Mouse (Mus musculus) fat pad, adult 2 months (tissue): ENCODE data around the gene Pgpep1l.

Experiments used
- DNase-seq: peaks from one replicate; pipeline ENCODE4 v3.0.0-alpha.2; 2011; ENCODE audit warnings: low read depth, low spot score; ENCODE audit errors: extremely low read depth

Pgpep1l gene

GRCm38 (mm10) chr7:68263346-68264027, 546 bp downstream of the Pgpep1l start:
- DNase-seq = no peak

- no peak for DNase-seq
Observed at GRCm38 (mm10) chr7:68262612-68263200, 1.3 kb downstream of the Pgpep1l start.

GRCm38 (mm10) chr7:68259523-68260081, 4.4 kb downstream of the Pgpep1l start:
- DNase-seq = no peak

- DNase-seq = no peak
Observed at GRCm38 (mm10) chr7:68258326-68259150, 5.5 kb downstream of the Pgpep1l start.

GRCm38 (mm10) chr7:68257767-68258166, 6.3 kb downstream of the Pgpep1l start:
- DNase-seq = no peak

- DNase-seq = no peak
Observed at GRCm38 (mm10) chr7:68250902-68251301, 13.1 kb downstream of the Pgpep1l start.

GRCm38 (mm10) chr7:68250411-68250810, 13.6 kb downstream of the Pgpep1l start:
- DNase-seq = no peak

- DNase-seq = no peak
Observed at GRCm38 (mm10) chr7:68246249-68246648, 17.8 kb downstream of the Pgpep1l start.

- no peak for DNase-seq
Observed at GRCm38 (mm10) chr7:68245681-68246080, 18.4 kb downstream of the Pgpep1l start.

GRCm38 (mm10) chr7:68241205-68241604, 22.8 kb downstream of the Pgpep1l start:
- no peak for DNase-seq

- no peak for DNase-seq
Observed at GRCm38 (mm10) chr7:68239220-68239827, 24.7 kb downstream of the Pgpep1l start.

GRCm38 (mm10) chr7:68236817-68237216, 27.2 kb downstream of the Pgpep1l start:
- no peak for DNase-seq

- DNase-seq = no peak
Observed at GRCm38 (mm10) chr7:68233619-68234223, 30.3 kb downstream of the Pgpep1l start.

GRCm38 (mm10) chr7:68232521-68232920, 31.5 kb downstream of the Pgpep1l start:
- DNase-seq = no peak

GRCm38 (mm10) chr7:68230831-68231230, 33.2 kb downstream of the Pgpep1l start:
- DNase-seq = no peak

- DNase-seq = no peak
Observed at GRCm38 (mm10) chr7:68228491-68228890, 35.5 kb downstream of the Pgpep1l start.

- DNase-seq = no peak
Observed at GRCm38 (mm10) chr7:68227621-68228020, 36.4 kb downstream of the Pgpep1l start.

GRCm38 (mm10) chr7:68227021-68227420, 37.0 kb downstream of the Pgpep1l start:
- DNase-seq = no peak

GRCm38 (mm10) chr7:68225427-68226054, 38.5 kb downstream of the Pgpep1l start:
- DNase-seq = no peak

GRCm38 (mm10) chr7:68224006-68224405, 40.0 kb downstream of the Pgpep1l start:
- DNase-seq = no peak
